Mouse (Mus musculus) MEL (cell line): ENCODE measurements around the gene Pitx2. TPM values are rescaled to one million over a fixed set of nuclear protein-coding genes. Genes with fewer than 3 reads are reported as not detected.

Experiments
- DNase-seq: peaks from one replicate; pipeline ENCODE4 v3.0.0; 2011; ENCODE audit warnings: low read depth, low spot score
- H3K27ac ChIP-seq: 2 replicates; pipeline ENCODE4 v1.5.1; 2012; ENCODE audit warnings: low read depth, mild to moderate bottlenecking, control low read depth, low read length, moderate library complexity; ENCODE audit not compliant: control insufficient read depth
- H3K27me3 ChIP-seq, 2 experiments: fragments of 150-350 bp in 1 of 2; sonication (generic) in 1 of 2; 2 replicates each; pipeline ENCODE4 v1.6.1; 2012; ENCODE audit warnings: low read length in 2 of 2, mild to moderate bottlenecking in 2 of 2, improper control_type of control experiment in 1 of 2, moderate library complexity in 1 of 2; ENCODE audit not compliant: insufficient read depth in 2 of 2, control insufficient read depth in 1 of 2
- H3K36me3 ChIP-seq, 2 experiments: 2 replicates each; pipeline ENCODE4 v1.6.1; 2012 to 2014; ENCODE audit warnings: low read length in 2 of 2, improper control_type of control experiment in 1 of 2, inconsistent platforms in 1 of 2, mild to moderate bottlenecking in 1 of 2; ENCODE audit not compliant: insufficient read depth in 2 of 2, control insufficient read depth in 1 of 2
- H3K4me1 ChIP-seq, 2 experiments: fragments of 150-350 bp in 1 of 2; sonication (generic) in 1 of 2; 2 replicates each; pipeline ENCODE4 v1.6.1; 2012; ENCODE audit warnings: low read length in 2 of 2, improper control_type of control experiment in 1 of 2, mild to moderate bottlenecking in 1 of 2; ENCODE audit not compliant: insufficient read depth in 2 of 2, control insufficient read depth in 1 of 2
- H3K4me3 ChIP-seq, 2 experiments: fragments of 150-350 bp in 1 of 2; sonication (generic) in 1 of 2; 2 replicates each; pipeline ENCODE4 v1.5.1; 2012; ENCODE audit warnings: low read depth in 2 of 2, low read length in 2 of 2, mild to moderate bottlenecking in 2 of 2, moderate library complexity in 2 of 2, control low read depth in 1 of 2, improper control_type of control experiment in 1 of 2; ENCODE audit not compliant: control insufficient read depth in 1 of 2, insufficient read depth in 1 of 2
- H3K79me2 ChIP-seq: 2 replicates; pipeline ENCODE4 v1.6.1; 2012; ENCODE audit warnings: mild to moderate bottlenecking, low read length, moderate library complexity; ENCODE audit not compliant: control insufficient read depth, poor library complexity, insufficient read depth
- H3K9ac ChIP-seq: 2 replicates; pipeline ENCODE4 v1.6.1; 2012; ENCODE audit warnings: low read depth, mild to moderate bottlenecking, control low read depth, low read length, moderate library complexity; ENCODE audit not compliant: control insufficient read depth, poor library complexity, severe bottlenecking
- H3K9me3 ChIP-seq: fragments of 150-350 bp; sonication (generic); replicated peaks from 2 replicates; pipeline ENCODE4 v1.6.1; 2012; ENCODE audit warnings: mild to moderate bottlenecking, low read length, improper control_type of control experiment, moderate library complexity; ENCODE audit not compliant: insufficient read depth
- BHLHE40 ChIP-seq: IDR thresholded peaks from 2 replicates; pipeline ENCODE4 v1.6.1; 2012; ENCODE audit warnings: low read depth, mild to moderate bottlenecking, inconsistent platforms, low read length, improper control_type of control experiment, borderline replicate concordance
- CHD1 ChIP-seq: IDR thresholded peaks from 2 replicates; pipeline ENCODE4 v1.6.1; 2012; ENCODE audit warnings: low read depth, mild to moderate bottlenecking, inconsistent platforms, low read length, improper control_type of control experiment
- CHD2 ChIP-seq: IDR thresholded peaks from 2 replicates; pipeline ENCODE4 v1.6.1; 2011; ENCODE audit warnings: low read length, improper control_type of control experiment
- ETS1 ChIP-seq: IDR thresholded peaks from 2 replicates; pipeline ENCODE4 v1.6.1; 2012; ENCODE audit warnings: low read depth, mild to moderate bottlenecking, inconsistent platforms, low read length, improper control_type of control experiment, moderate library complexity
- MAFK ChIP-seq: IDR thresholded peaks from 2 replicates; pipeline ENCODE4 v1.6.1; 2011; ENCODE audit warnings: low read depth, mild to moderate bottlenecking, low read length, improper control_type of control experiment, borderline replicate concordance
- MAX ChIP-seq: IDR thresholded peaks from 2 replicates; pipeline ENCODE4 v1.6.1; 2011; ENCODE audit warnings: low read length, improper control_type of control experiment
- MAZ ChIP-seq: IDR thresholded peaks from 2 replicates; pipeline ENCODE4 v1.6.1; 2012; ENCODE audit warnings: low read depth, mild to moderate bottlenecking, inconsistent platforms, low read length, improper control_type of control experiment
- MXI1 ChIP-seq: IDR thresholded peaks from 2 replicates; pipeline ENCODE4 v1.6.1; 2011; ENCODE audit warnings: mild to moderate bottlenecking, low read depth, low read length, improper control_type of control experiment
- MYB ChIP-seq: IDR thresholded peaks from 2 replicates; pipeline ENCODE4 v1.6.1; 2011; ENCODE audit warnings: mild to moderate bottlenecking, low read depth, low read length, improper control_type of control experiment
- POLR2A ChIP-seq, 2 experiments: IDR thresholded peaks; 2 replicates each; pipeline ENCODE4 v1.6.1; 2011 to 2012; ENCODE audit warnings: low read length in 2 of 2, mild to moderate bottlenecking in 2 of 2, control low read depth in 1 of 2, improper control_type of control experiment in 1 of 2, low read depth in 1 of 2, moderate library complexity in 1 of 2; ENCODE audit not compliant: control insufficient read depth in 1 of 2, insufficient read depth in 1 of 2, poor library complexity in 1 of 2
- POLR2AphosphoS2 ChIP-seq: IDR thresholded peaks from 2 replicates; pipeline ENCODE4 v1.6.1; 2011; ENCODE audit warnings: low read length, improper control_type of control experiment
- RCOR1 ChIP-seq: IDR thresholded peaks from 2 replicates; pipeline ENCODE4 v1.6.1; 2012; ENCODE audit warnings: low read depth, mild to moderate bottlenecking, inconsistent platforms, low read length, improper control_type of control experiment
- SIN3A ChIP-seq: IDR thresholded peaks from 2 replicates; pipeline ENCODE4 v1.6.1; 2012; ENCODE audit warnings: low read length, improper control_type of control experiment, inconsistent platforms
- SMC3 ChIP-seq: IDR thresholded peaks from 2 replicates; pipeline ENCODE4 v1.6.1; 2011; ENCODE audit warnings: low read depth, low read length, improper control_type of control experiment
- TAL1 ChIP-seq: IDR thresholded peaks from 2 replicates; pipeline ENCODE4 v1.6.1; 2012; ENCODE audit warnings: mild to moderate bottlenecking, inconsistent platforms, low read length, moderate library complexity, mixed read lengths
- TBP ChIP-seq: IDR thresholded peaks from 2 replicates; pipeline ENCODE4 v1.8.0; 2011; ENCODE audit warnings: low read depth, low read length, improper control_type of control experiment
- TCF12 ChIP-seq: IDR thresholded peaks from 2 replicates; pipeline ENCODE4 v1.6.1; 2014; ENCODE audit warnings: low read depth, mild to moderate bottlenecking, inconsistent platforms, low read length, improper control_type of control experiment, moderate library complexity
- ZC3H11A ChIP-seq: IDR thresholded peaks from 2 replicates; pipeline ENCODE4 v1.6.1; 2012; ENCODE audit warnings: low read depth, mild to moderate bottlenecking, inconsistent platforms, low read length, improper control_type of control experiment
- ZKSCAN1 ChIP-seq: IDR thresholded peaks from 2 replicates; pipeline ENCODE4 v1.6.1; 2012; ENCODE audit warnings: low read depth, mild to moderate bottlenecking, inconsistent platforms, low read length, improper control_type of control experiment, moderate library complexity
- ZNF384 ChIP-seq: IDR thresholded peaks from 2 replicates; pipeline ENCODE4 v1.6.1; 2012; ENCODE audit warnings: low read depth, mild to moderate bottlenecking, inconsistent platforms, low read length, improper control_type of control experiment
- polyA plus RNA-seq, 2 experiments: library from polyadenylated mRNA; stranded (reverse) in 1 of 2; unstranded in 1 of 2; fragments of >175 nt in 1 of 2; fragments of >200 nt in 1 of 2; gene quantifications; 2 replicates each; pipeline versions ENCODE4 v1.2.1 to v1.2.4; 2012; ENCODE audit warnings: low replicate concordance in 2 of 2, low read depth in 1 of 2; ENCODE audit not compliant: insufficient read length in 2 of 2, insufficient read depth in 1 of 2, missing spikeins in 1 of 2
- total RNA-seq: library from RNA; depleted of rRNA; stranded (reverse); fragments of 300-350 nt; gene quantifications from 2 replicates; pipeline ENCODE4 v1.2.3, GENCODE M21; 2012

Pitx2 gene
- total and polyA plus RNA-seq, 3 experiments: not detected

DNA sequence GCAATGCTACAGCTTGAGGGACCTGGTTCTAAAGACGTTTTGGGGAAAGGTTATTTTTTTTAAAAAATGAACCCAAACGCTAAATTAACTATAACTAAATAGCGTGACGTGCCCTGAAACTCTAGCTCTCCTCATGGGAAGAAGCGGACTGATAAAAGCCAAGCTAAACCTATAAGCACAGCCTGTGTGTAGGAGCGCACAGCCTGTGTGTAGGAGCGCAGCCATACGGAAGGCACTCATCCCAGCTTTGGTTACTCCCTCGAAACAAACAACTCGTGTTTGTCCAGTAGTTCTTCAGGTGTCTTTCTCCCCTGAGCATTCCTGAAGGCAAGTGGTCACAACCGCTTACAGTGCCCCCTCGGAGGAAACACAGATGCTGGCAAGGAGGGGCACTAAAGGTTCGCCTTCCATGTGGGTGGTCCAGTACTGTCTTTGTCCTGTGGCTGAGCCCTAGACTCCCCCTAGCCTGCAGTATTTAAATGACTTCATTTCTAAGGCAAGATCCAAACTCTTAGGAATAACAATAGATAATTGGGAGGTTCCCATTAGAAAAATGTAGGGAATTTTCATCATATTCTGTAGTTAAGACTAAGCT lies 39.1 kb downstream of the Pitx2 start:
- Histone ChIP-seq H3K36me3 (no peaks in the 10 kb centered on the region), H3K4me1 (no peaks in the 10 kb centered on the region), H3K9ac (no peak overlapping the region), H3K27ac (no peak overlapping the region), H3K4me3 (no peak overlapping the region), H3K27me3 (no peaks in the 10 kb centered on the region), H3K9me3 (no peaks in the 10 kb centered on the region), H3K79me2 (no peaks in the 10 kb centered on the region)
- no peak for DNase-seq
- TF ChIP-seq CHD1 (no peak), POLR2A (IDR thresholded peaks at IDR 0.05; ENCODE audit: control insufficient read depth in 1 of 2, insufficient read depth in 1 of 2, low read depth in 1 of 2, low read length in 2 of 2, poor library complexity in 1 of 2) (no peak), TBP (no peak), TAL1 (no peak), POLR2AphosphoS2 (no peak), RCOR1 (no peak), MAZ (no peak), MAX (no peak), MAFK (no peak)

DNA sequence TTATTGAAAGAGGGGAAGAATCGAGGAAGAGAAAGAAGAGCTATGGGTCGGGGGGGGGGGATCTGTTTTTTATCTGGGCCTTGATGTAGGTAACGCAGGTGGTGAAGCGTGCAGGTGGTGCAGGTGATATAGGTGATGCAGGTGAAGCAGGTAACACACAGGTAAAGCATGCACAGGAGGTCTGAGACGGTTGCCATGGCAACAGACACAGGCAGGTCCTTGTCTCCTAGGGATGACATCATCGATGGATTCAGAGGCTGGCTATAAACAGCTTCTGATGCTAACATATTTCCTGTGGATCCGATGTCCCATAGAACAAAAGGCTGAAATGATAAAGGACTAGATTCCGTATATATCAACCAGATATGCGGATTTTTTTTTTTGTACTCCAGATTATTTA lies 51.3 kb downstream of the Pitx2 start:
- no peaks in the 10 kb centered on the region for H3K79me2 ChIP-seq
- H3K27me3 ChIP-seq: no peaks in the 10 kb centered on the region
- H3K4me3 ChIP-seq: no peak overlapping the region
- H3K4me1 ChIP-seq: no peaks in the 10 kb centered on the region
- DNase-seq: no peak
- TF ChIP-seq ZC3H11A: no peak
- no peak for TF ChIP-seq ZKSCAN1
- TF ChIP-seq MXI1: no peak
- TF ChIP-seq BHLHE40: no peak
- TF ChIP-seq MAZ: no peak
- H3K9me3 ChIP-seq: no peaks in the 10 kb centered on the region
- no peaks in the 10 kb centered on the region for H3K36me3 ChIP-seq
- H3K27ac ChIP-seq: no peak overlapping the region
- no peak overlapping the region for H3K9ac ChIP-seq

DNA sequence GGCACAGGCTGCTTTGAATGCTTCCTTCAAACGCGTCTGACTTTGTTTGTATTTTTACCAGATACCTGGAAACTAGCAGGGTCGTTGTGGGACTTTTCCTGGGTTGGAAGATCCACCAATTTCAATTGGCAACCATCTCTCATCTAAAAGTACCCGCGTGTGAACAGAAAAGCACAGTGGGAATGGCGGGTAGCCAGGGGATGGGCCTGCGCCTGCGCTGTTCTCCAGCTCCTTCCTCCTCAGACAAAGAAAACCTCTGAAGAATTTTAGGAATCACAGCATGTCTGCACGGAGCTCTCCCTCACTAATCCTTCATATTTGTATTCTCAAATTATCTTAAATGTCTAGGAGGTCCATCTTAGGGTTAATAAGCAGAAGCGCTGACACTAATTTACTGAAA lies 54.6 kb downstream of the Pitx2 start:
- no peaks in the 10 kb centered on the region for H3K9me3 ChIP-seq
- H3K4me1 ChIP-seq: no peaks in the 10 kb centered on the region
- H3K27ac ChIP-seq: no peak overlapping the region
- no peak for TF ChIP-seq BHLHE40
- TF ChIP-seq RCOR1: no peak
- no peak for TF ChIP-seq MYB
- no peak for TF ChIP-seq CHD2
- TF ChIP-seq SIN3A: no peak
- no peak for TF ChIP-seq TCF12
- no peak for TF ChIP-seq POLR2A (IDR thresholded peaks at IDR 0.05; ENCODE audit: control insufficient read depth in 1 of 2, insufficient read depth in 1 of 2, low read depth in 1 of 2, low read length in 2 of 2, poor library complexity in 1 of 2)
- no peak for TF ChIP-seq SMC3
- TF ChIP-seq ZNF384: no peak
- TF ChIP-seq ETS1: no peak
- TF ChIP-seq MAX: no peak
- DNase-seq: no peak
- H3K36me3 ChIP-seq: no peaks in the 10 kb centered on the region
- no peaks in the 10 kb centered on the region for H3K79me2 ChIP-seq
- H3K9ac ChIP-seq: no peak overlapping the region
- no peaks in the 10 kb centered on the region for H3K27me3 ChIP-seq
- H3K4me3 ChIP-seq: no peak overlapping the region
